Mouse (Mus musculus): ENCODE data around the gene Macrod2. TPM values are rescaled to one million over a fixed set of nuclear protein-coding genes. Genes with fewer than 3 reads are reported as not detected.
A peak's percentile ranks its signal among the peaks of the same experiment; 100 is the strongest.

Gene Macrod2
- polyA plus RNA-seq, 1 experiment from 2014 or later, result 49.2 TPM

- 74% methylated on average over 4 of the region's 4 CpGs for WGBS
Observed at GRCm38 (mm10) chr2:140862736-140863135, 467.6 kb downstream of the Macrod2 start.

GRCm38 (mm10) chr2:140865636-140866035, 470.5 kb downstream of the Macrod2 start:
- H3K27ac ChIP-seq (ENCODE audit: low read depth, low read length), result no peak overlapping the region
- 41% methylated on average over 1 of the region's 1 CpGs for WGBS
- ATAC-seq (peak; percentile 52), DNase-seq (ENCODE audit: low spot score) (peak; percentile 46)
- no peak overlapping the region for H3K4me3 ChIP-seq (ENCODE audit: low read depth, low read length)
- H3K36me3 ChIP-seq (ENCODE audit: control insufficient read depth, insufficient read depth, low read length), result no peaks in the 10 kb centered on the region
- no peaks in the 10 kb centered on the region for H3K4me1 ChIP-seq (ENCODE audit: control insufficient read depth, insufficient read depth, low read length)
- no peak overlapping the region for H3K9ac ChIP-seq (ENCODE audit: low read length)
- H3K4me2 ChIP-seq (ENCODE audit: low read length), result no peak overlapping the region
- H3K9me3 ChIP-seq (replicated peaks; ENCODE audit: control insufficient read depth, low read length), result no peaks in the 10 kb centered on the region
- no peaks in the 10 kb centered on the region for H3K27me3 ChIP-seq (replicated peaks; ENCODE audit: control insufficient read depth, insufficient read depth, low read length)

More at GRCm38 (mm10) chr2:140862736-140863135, 467.6 kb downstream of the Macrod2 start:
- no peak overlapping the region for H3K4me3 ChIP-seq (ENCODE audit: low read depth, low read length)
- DNase-seq (ENCODE audit: low spot score), result peak; percentile 51
- no peaks in the 10 kb centered on the region for H3K27me3 ChIP-seq (replicated peaks; ENCODE audit: control insufficient read depth, insufficient read depth, low read length)
- H3K4me1 ChIP-seq (ENCODE audit: control insufficient read depth, insufficient read depth, low read length), result no peaks in the 10 kb centered on the region
- no peaks in the 10 kb centered on the region for H3K9me3 ChIP-seq (replicated peaks; ENCODE audit: control insufficient read depth, low read length)
- ATAC-seq, result no peak
- H3K36me3 ChIP-seq (ENCODE audit: control insufficient read depth, insufficient read depth, low read length), result no peaks in the 10 kb centered on the region
- H3K9ac ChIP-seq (ENCODE audit: low read length), result no peak overlapping the region
- H3K27ac ChIP-seq (ENCODE audit: low read depth, low read length), result no peak overlapping the region
- no peak overlapping the region for H3K4me2 ChIP-seq (ENCODE audit: low read length)

GRCm38 (mm10) chr2:140867116-140867515, 472.0 kb downstream of the Macrod2 start:
- no peaks in the 10 kb centered on the region for H3K36me3 ChIP-seq (ENCODE audit: control insufficient read depth, insufficient read depth, low read length)
- DNase-seq (ENCODE audit: low spot score), result peak; percentile 37
- no peak overlapping the region for H3K4me3 ChIP-seq (ENCODE audit: low read depth, low read length)
- WGBS, result 85% methylated on average over 5 of the region's 5 CpGs
- H3K4me1 ChIP-seq (ENCODE audit: control insufficient read depth, insufficient read depth, low read length), result no peaks in the 10 kb centered on the region
- no peak overlapping the region; the same call in 1 of the 2 replicates for H3K27ac ChIP-seq (ENCODE audit: low read depth, low read length)
- no peak overlapping the region for H3K9ac ChIP-seq (ENCODE audit: low read length)
- H3K4me2 ChIP-seq (ENCODE audit: low read length), result no peak overlapping the region
- no peaks in the 10 kb centered on the region for H3K9me3 ChIP-seq (replicated peaks; ENCODE audit: control insufficient read depth, low read length)
- no peak for ATAC-seq
- no peaks in the 10 kb centered on the region for H3K27me3 ChIP-seq (replicated peaks; ENCODE audit: control insufficient read depth, insufficient read depth, low read length)

- no peaks in the 10 kb centered on the region for H3K4me1 ChIP-seq (ENCODE audit: control insufficient read depth, insufficient read depth, low read length)
Observed at GRCm38 (mm10) chr2:140885176-140885575, 490.1 kb downstream of the Macrod2 start.

GRCm38 (mm10) chr2:140890683-140891082, 495.6 kb downstream of the Macrod2 start:
- no peak for ATAC-seq
- H3K36me3 ChIP-seq (ENCODE audit: control insufficient read depth, insufficient read depth, low read length), result no peaks in the 10 kb centered on the region
- no peak overlapping the region for H3K9ac ChIP-seq (ENCODE audit: low read length)
- no peaks in the 10 kb centered on the region for H3K9me3 ChIP-seq (replicated peaks; ENCODE audit: control insufficient read depth, low read length)
- no peaks in the 10 kb centered on the region for H3K27me3 ChIP-seq (replicated peaks; ENCODE audit: control insufficient read depth, insufficient read depth, low read length)
- no peak overlapping the region for H3K4me2 ChIP-seq (ENCODE audit: low read length)
- no peak overlapping the region for H3K27ac ChIP-seq (ENCODE audit: low read depth, low read length)
- H3K4me3 ChIP-seq (ENCODE audit: low read depth, low read length), result no peak overlapping the region
- no peak for DNase-seq (ENCODE audit: low spot score)
- no peaks in the 10 kb centered on the region for H3K4me1 ChIP-seq (ENCODE audit: control insufficient read depth, insufficient read depth, low read length)

More at GRCm38 (mm10) chr2:140885176-140885575, 490.1 kb downstream of the Macrod2 start:
- Histone ChIP-seq H3K27me3 (replicated peaks; ENCODE audit: control insufficient read depth, insufficient read depth, low read length) (no peaks in the 10 kb centered on the region), H3K9ac (ENCODE audit: low read length) (no peak overlapping the region), H3K9me3 (replicated peaks; ENCODE audit: control insufficient read depth, low read length) (no peaks in the 10 kb centered on the region), H3K27ac (ENCODE audit: low read depth, low read length) (no peak overlapping the region), H3K4me3 (ENCODE audit: low read depth, low read length) (no peak overlapping the region), H3K36me3 (ENCODE audit: control insufficient read depth, insufficient read depth, low read length) (no peaks in the 10 kb centered on the region), H3K4me2 (ENCODE audit: low read length) (no peak overlapping the region)
- DNase-seq (ENCODE audit: low spot score) (no peak), ATAC-seq (no peak)

- ATAC-seq, result no peak
- H3K4me2 ChIP-seq (ENCODE audit: low read length), result no peak overlapping the region
- H3K9ac ChIP-seq (ENCODE audit: low read length), result no peak overlapping the region
- H3K36me3 ChIP-seq (ENCODE audit: control insufficient read depth, insufficient read depth, low read length), result no peaks in the 10 kb centered on the region
- H3K27me3 ChIP-seq (replicated peaks; ENCODE audit: control insufficient read depth, insufficient read depth, low read length), result no peaks in the 10 kb centered on the region
- 79% methylated on average over 3 of the region's 3 CpGs for WGBS
- H3K4me3 ChIP-seq (ENCODE audit: low read depth, low read length), result no peak overlapping the region
- no peak overlapping the region for H3K27ac ChIP-seq (ENCODE audit: low read depth, low read length)
- no peaks in the 10 kb centered on the region for H3K9me3 ChIP-seq (replicated peaks; ENCODE audit: control insufficient read depth, low read length)
- H3K4me1 ChIP-seq (ENCODE audit: control insufficient read depth, insufficient read depth, low read length), result 0 out of 2 replicates have a peak, but pooled peaks cover 2% of the 10 kb centered on the region
- no peak for DNase-seq (ENCODE audit: low spot score)
Observed at GRCm38 (mm10) chr2:140896396-140897082, 501.4 kb downstream of the Macrod2 start.

GRCm38 (mm10) chr2:140898408-140898985, 503.4 kb downstream of the Macrod2 start:
- H3K27me3 ChIP-seq (replicated peaks; ENCODE audit: control insufficient read depth, insufficient read depth, low read length), result no peaks in the 10 kb centered on the region
- H3K4me1 ChIP-seq (ENCODE audit: control insufficient read depth, insufficient read depth, low read length), result 0 out of 2 replicates have a peak, but pooled peaks cover 2% of the 10 kb centered on the region
- no peak overlapping the region for H3K4me2 ChIP-seq (ENCODE audit: low read length)
- H3K4me3 ChIP-seq (ENCODE audit: low read depth, low read length), result no peak overlapping the region
- no peak overlapping the region for H3K9ac ChIP-seq (ENCODE audit: low read length)
- no peaks in the 10 kb centered on the region for H3K36me3 ChIP-seq (ENCODE audit: control insufficient read depth, insufficient read depth, low read length)
- ATAC-seq, result peak; percentile 72
- WGBS, result 58% methylated on average over 7 of the region's 7 CpGs
- no peak overlapping the region for H3K27ac ChIP-seq (ENCODE audit: low read depth, low read length)
- peak; percentile 76 for DNase-seq (ENCODE audit: low spot score)
- no peaks in the 10 kb centered on the region for H3K9me3 ChIP-seq (replicated peaks; ENCODE audit: control insufficient read depth, low read length)

- ATAC-seq, result no peak
- DNase-seq (ENCODE audit: low spot score), result no peak
- no peak overlapping the region for H3K9ac ChIP-seq (ENCODE audit: low read length)
- no peaks in the 10 kb centered on the region for H3K36me3 ChIP-seq (ENCODE audit: control insufficient read depth, insufficient read depth, low read length)
- H3K9me3 ChIP-seq (replicated peaks; ENCODE audit: control insufficient read depth, low read length), result no peaks in the 10 kb centered on the region
- no peak overlapping the region for H3K4me2 ChIP-seq (ENCODE audit: low read length)
- H3K4me3 ChIP-seq (ENCODE audit: low read depth, low read length), result no peak overlapping the region
- no peaks in the 10 kb centered on the region for H3K27me3 ChIP-seq (replicated peaks; ENCODE audit: control insufficient read depth, insufficient read depth, low read length)
- H3K27ac ChIP-seq (ENCODE audit: low read depth, low read length), result no peak overlapping the region
- H3K4me1 ChIP-seq (ENCODE audit: control insufficient read depth, insufficient read depth, low read length), result no peaks in the 10 kb centered on the region
- 24% methylated on average over 4 of the region's 4 CpGs for WGBS
Observed at GRCm38 (mm10) chr2:140905331-140905730, 510.2 kb downstream of the Macrod2 start.

GRCm38 (mm10) chr2:140906123-140906522, 511.0 kb downstream of the Macrod2 start:
- ATAC-seq (no peak), DNase-seq (ENCODE audit: low spot score) (no peak)
- Histone ChIP-seq H3K27ac (ENCODE audit: low read depth, low read length) (no peak overlapping the region), H3K9me3 (replicated peaks; ENCODE audit: control insufficient read depth, low read length) (no peaks in the 10 kb centered on the region), H3K4me3 (ENCODE audit: low read depth, low read length) (no peak overlapping the region), H3K36me3 (ENCODE audit: control insufficient read depth, insufficient read depth, low read length) (no peaks in the 10 kb centered on the region), H3K9ac (ENCODE audit: low read length) (no peak overlapping the region), H3K4me2 (ENCODE audit: low read length) (no peak overlapping the region), H3K4me1 (ENCODE audit: control insufficient read depth, insufficient read depth, low read length) (no peaks in the 10 kb centered on the region), H3K27me3 (replicated peaks; ENCODE audit: control insufficient read depth, insufficient read depth, low read length) (no peaks in the 10 kb centered on the region)
- WGBS, result 8% methylated on average over 3 of the region's 3 CpGs

Data from forebrain, embryonic 14.5 days (tissue).